In genomic region chr1:170459896-170460602, GRCm38 (mm10) we compare ENCODE assay signal across 9 mouse cellular contexts.
DNase-seq lines count a peak whose midpoint lies in the region; ATAC-seq and TF ChIP-seq lines count a peak whose summit lies in the region.
"Had no signal": no experiment of that assay in that cellular context is flagged by ENCODE, and none has a peak within 500 bp of the region (broad histone marks: within the 10 kb centered on the region; RNA-seq: fewer than 3 reads in every experiment).

No protein-coding gene starts in this region.

- H3K27me3 ChIP-seq in lung, embryonic 14.5 days (ENCODE audit: insufficient read depth, low read length) = no peaks in the 10 kb centered on the region
- H3K27me3 ChIP-seq: embryonic facial prominence, embryonic 15.5 days had no signal

- H3K9me3 ChIP-seq in lung, embryonic 14.5 days (ENCODE audit: low read depth, low read length) = no peaks in the 10 kb centered on the region
- H3K9me3 ChIP-seq: embryonic facial prominence, embryonic 15.5 days had no signal

- H3K4me3 ChIP-seq in lung, embryonic 14.5 days (ENCODE audit: low read depth, low read length) = no peak overlapping the region
- H3K4me3 ChIP-seq: embryonic facial prominence, embryonic 15.5 days had no signal

- no peak for TF ChIP-seq CTCF in lung, embryonic 14.5 days (IDR thresholded peaks at IDR 0.05; ENCODE audit: low read depth)

- no peak overlapping the region for H3K27ac ChIP-seq in lung, embryonic 14.5 days (ENCODE audit: low read depth)
- H3K27ac ChIP-seq: embryonic facial prominence, embryonic 15.5 days had no signal

- WGBS in lung, embryonic 14.5 days = 66% methylated on average over 5 of the region's 5 CpGs

- H3K36me3 ChIP-seq in lung, embryonic 14.5 days (ENCODE audit: insufficient read depth) = no peaks in the 10 kb centered on the region
- H3K36me3 ChIP-seq: embryonic facial prominence, embryonic 15.5 days had no signal

- H3K4me2 ChIP-seq in lung, embryonic 14.5 days = no peak overlapping the region
- H3K4me2 ChIP-seq: embryonic facial prominence, embryonic 15.5 days had no signal

- no peak overlapping the region for H3K9ac ChIP-seq in lung, embryonic 14.5 days
- H3K9ac ChIP-seq: embryonic facial prominence, embryonic 15.5 days had no signal

- 0 out of 2 replicates have a peak, but pooled peaks have one; percentile 11 for ATAC-seq in lung, embryonic 14.5 days (ENCODE audit: insufficient read depth)
- no peak for ATAC-seq in megakaryocyte, adult 5-6 weeks (ENCODE audit: poor library complexity, severe bottlenecking)
- ATAC-seq in erythroblast, adult 5-6 weeks (replicated peaks; ENCODE audit: low FRiP score, poor library complexity, severe bottlenecking) = no peak

- peaks cover 5% of the 10 kb centered on the region for H3K4me1 ChIP-seq in lung, embryonic 14.5 days (ENCODE audit: insufficient read depth)
- H3K4me1 ChIP-seq: embryonic facial prominence, embryonic 15.5 days had no signal

- DNase-seq in lung, embryonic 14.5 days = no peak
- DNase-seq in lung, postnatal 10 days = no peak
- DNase-seq in cerebellum, adult 9-10 months = peak; percentile 52
- DNase-seq in gonadal fat pad, adult 2 months (ENCODE audit: low read depth) = peak; percentile 31
- peak; percentile 47 for DNase-seq in lung, postnatal 36 days
- no peak for DNase-seq in spleen, postnatal 4 days (ENCODE audit: low spot score in 2 of 2)

Comparison
In these comparisons a context has a peak if more than half of its experiments do, and no peak if none do; other contexts are left out.
1. DNase-seq: peak in cerebellum, adult 9-10 months (single experiment), gonadal fat pad, adult 2 months (single experiment) and lung, postnatal 36 days (single experiment); none in lung, embryonic 14.5 days (single experiment), lung, postnatal 10 days (single experiment) and spleen, postnatal 4 days (0 of 2).